Mouse (Mus musculus) brain, embryonic 14.5 days (tissue): ENCODE data around the gene Adam10.

Source experiments
- CTCF ChIP-seq: fragments of 200-500 bp; IDR thresholded peaks from 2 replicates; pipeline ENCODE4 v1.5.1; 2012; ENCODE audit warnings: inconsistent platforms, mild to moderate bottlenecking, moderate library complexity, borderline replicate concordance; ENCODE audit not compliant: insufficient read depth, insufficient read length; ENCODE audit errors: extremely low read depth
- POLR2A ChIP-seq: fragments of 200-500 bp; IDR thresholded peaks from 2 replicates; pipeline ENCODE4 v1.6.1; 2012; ENCODE audit warnings: mild to moderate bottlenecking, inconsistent platforms, borderline replicate concordance; ENCODE audit not compliant: poor library complexity, insufficient read depth, insufficient read length, severe bottlenecking; ENCODE audit errors: extremely low read depth

- TF ChIP-seq CTCF (no peak), POLR2A (no peak)
Measured at GRCm38 (mm10) chr9:70794643-70795438, 116.0 kb downstream of the Adam10 start.
